Mouse (Mus musculus) urinary bladder, postnatal 10 days (tissue): ENCODE data around the gene Ptov1.
"Not testable (repeated sequence)": the region's sequence is repeated elsewhere in the genome, so short reads cannot be mapped to it uniquely, and the experiment has no call there.

Experiments
- DNase-seq: peaks from one replicate; pipeline ENCODE4 v3.0.0; 2022; ENCODE audit warnings: low spot score

The Ptov1 gene

GRCm38 (mm10) chr7:44888256-44889105, 18.9 kb upstream of the Ptov1 start:
- DNase-seq: no peak

GRCm38 (mm10) chr7:44886964-44887363, 17.4 kb upstream of the Ptov1 start:
- DNase-seq: no peak

GRCm38 (mm10) chr7:44884637-44885036, 15.0 kb upstream of the Ptov1 start:
- no peak for DNase-seq

- DNase-seq: no peak
These were observed 13.4 kb upstream of the Ptov1 start for GRCm38 (mm10) chr7:44883036-44883435.

GRCm38 (mm10) chr7:44877833-44878232, 8.2 kb upstream of the Ptov1 start:
- no peak for DNase-seq

GRCm38 (mm10) chr7:44871774-44872173, 2.2 kb upstream of the Ptov1 start:
- DNase-seq: not testable (repeated sequence)

- no peak for DNase-seq
These were observed 1.6 kb upstream of the Ptov1 start for GRCm38 (mm10) chr7:44871181-44871580.

GRCm38 (mm10) chr7:44870614-44871013, 1.0 kb upstream of the Ptov1 start:
- no peak for DNase-seq

- no peak for DNase-seq
These were observed 480 bp downstream of the Ptov1 start for GRCm38 (mm10) chr7:44868919-44869696.

GRCm38 (mm10) chr7:44868465-44868864, 1.1 kb downstream of the Ptov1 start:
- DNase-seq: no peak

GRCm38 (mm10) chr7:44867802-44868201, 1.8 kb downstream of the Ptov1 start:
- DNase-seq: no peak

- DNase-seq: no peak
These were observed 2.4 kb downstream of the Ptov1 start for GRCm38 (mm10) chr7:44867010-44867702.

- no peak for DNase-seq
These were observed 3.1 kb downstream of the Ptov1 start for GRCm38 (mm10) chr7:44866276-44867009.

GRCm38 (mm10) chr7:44864595-44865542, 4.7 kb downstream of the Ptov1 start:
- DNase-seq: no peak

- no peak for DNase-seq
These were observed 5.5 kb downstream of the Ptov1 start for GRCm38 (mm10) chr7:44863982-44864494.

- no peak for DNase-seq
These were observed 6.4 kb downstream of the Ptov1 start for GRCm38 (mm10) chr7:44863210-44863609.

- DNase-seq: no peak
These were observed 7.2 kb downstream of the Ptov1 start for GRCm38 (mm10) chr7:44862434-44862833.

GRCm38 (mm10) chr7:44861429-44861816, 8.2 kb downstream of the Ptov1 start:
- no peak for DNase-seq

GRCm38 (mm10) chr7:44860576-44861428, 8.8 kb downstream of the Ptov1 start:
- DNase-seq: no peak

- no peak for DNase-seq
These were observed 9.7 kb downstream of the Ptov1 start for GRCm38 (mm10) chr7:44859896-44860295.
